Mouse (Mus musculus) bone marrow macrophage, adult 2 months (primary cell): Measurements from ENCODE around the gene Chst14.

ENCODE experiments used
- CTCF ChIP-seq: IDR thresholded peaks from 2 replicates; pipeline ENCODE4 v1.5.1; 2012; ENCODE audit warnings: low read depth, mild to moderate bottlenecking, low read length, moderate library complexity
- POLR2A ChIP-seq: IDR thresholded peaks from 2 replicates; pipeline ENCODE4 v1.6.1; 2012; ENCODE audit warnings: mild to moderate bottlenecking, low read depth, low read length, borderline replicate concordance

GRCm38 (mm10) chr2:118918543-118918942 is 7.8 kb upstream of the Chst14 start:
- TF ChIP-seq POLR2A (no peak), CTCF (no peak)
